Mouse (Mus musculus) cerebellum, adult (tissue): ENCODE measurements around the gene Olfr127.
"Not testable (repeated sequence)": the region's sequence is repeated elsewhere in the genome, so short reads cannot be mapped to it uniquely, and the experiment has no call there.

Experiments
- ATAC-seq: cut with Nextera tagmentation; 2 replicates; pipeline ENCODE4 v1.9.2; 2017; ENCODE audit warnings: mild to moderate bottlenecking, moderate library complexity, mixed read lengths; ENCODE audit not compliant: insufficient number of reproducible peaks, low FRiP score, low TSS enrichment

Olfr127 gene

GRCm38 (mm10) chr17:37900137-37900536, at the start of gene Olfr127:
Olfr127 (plus strand) TSS chr17:37900437.
- ATAC-seq = no peak

- ATAC-seq = no peak
These were observed 36.3 kb upstream of the Olfr127 start for GRCm38 (mm10) chr17:37863901-37864300.

GRCm38 (mm10) chr17:37869676-37870205, 30.5 kb upstream of the Olfr127 start:
- no peak for ATAC-seq

- ATAC-seq = no peak
These were observed 26.4 kb upstream of the Olfr127 start for GRCm38 (mm10) chr17:37873830-37874229.

GRCm38 (mm10) chr17:37906821-37907220, 6.6 kb downstream of the Olfr127 start:
- not testable (repeated sequence) for ATAC-seq

GRCm38 (mm10) chr17:37920248-37920647, 20.0 kb downstream of the Olfr127 start, which contains the start of gene Olfr128:
Olfr128 (plus strand) TSS chr17:37920548.
- no peak for ATAC-seq

- ATAC-seq = no peak
These were observed 52.7 kb downstream of the Olfr127 start, which contains the start of gene Olfr761 for GRCm38 (mm10) chr17:37952979-37953378. Olfr761 (minus strand) TSS chr17:37953079.
